In genomic region chr2:179869871-179870270, GRCm38 (mm10) we compare ENCODE assay signal across 12 mouse cellular contexts.
DNase-seq lines count a peak whose midpoint lies in the region; ATAC-seq lines count a peak whose summit lies in the region.
"Had no signal": no experiment of that assay in that cellular context is flagged by ENCODE, and none has a peak within 500 bp of the region (broad histone marks: within the 10 kb centered on the region; RNA-seq: fewer than 3 reads in every experiment).

No protein-coding gene starts in this region.

- no peak overlapping the region for H3K27ac ChIP-seq in kidney, embryonic 16.5 days (ENCODE audit: low read length)
- H3K27ac ChIP-seq: embryonic facial prominence, embryonic 13.5 days; limb, embryonic 12.5 days had no signal

- no peak overlapping the region for H3K4me2 ChIP-seq in kidney, embryonic 16.5 days (replicated peaks; ENCODE audit: low read depth, low read length)
- H3K4me2 ChIP-seq: embryonic facial prominence, embryonic 13.5 days; limb, embryonic 12.5 days had no signal

- H3K4me1 ChIP-seq in kidney, embryonic 16.5 days (ENCODE audit: insufficient read depth, low read length): no peaks in the 10 kb centered on the region

- H3K9me3 ChIP-seq in kidney, embryonic 16.5 days (ENCODE audit: low read length): no peaks in the 10 kb centered on the region
- H3K9me3 ChIP-seq: embryonic facial prominence, embryonic 13.5 days; limb, embryonic 12.5 days had no signal

- no peaks in the 10 kb centered on the region for H3K27me3 ChIP-seq in kidney, embryonic 16.5 days (ENCODE audit: insufficient read depth, low read length)

- no peak overlapping the region for H3K4me3 ChIP-seq in kidney, embryonic 16.5 days (ENCODE audit: low read length)
- H3K4me3 ChIP-seq: embryonic facial prominence, embryonic 13.5 days; limb, embryonic 12.5 days had no signal

- no peak for ATAC-seq in cerebellum, adult (ENCODE audit: insufficient number of reproducible peaks, low FRiP score, low TSS enrichment)
- no peak for ATAC-seq in kidney, embryonic 16.5 days (ENCODE audit: low FRiP score, low TSS enrichment)
- no peak for ATAC-seq in megakaryocyte progenitor cell, adult 5-6 weeks (replicated peaks; ENCODE audit: poor library complexity)
- ATAC-seq: intestine, postnatal 0 days; lung, postnatal 0 days had no signal

- no peaks in the 10 kb centered on the region for H3K36me3 ChIP-seq in kidney, embryonic 16.5 days (ENCODE audit: insufficient read depth, low read length)
- H3K36me3 ChIP-seq: embryonic facial prominence, embryonic 13.5 days; limb, embryonic 12.5 days had no signal

- 21% methylated on average over 2 of the region's 2 CpGs for WGBS in kidney, embryonic 16.5 days

- DNase-seq in cerebellum, adult 18-20 months: peak; percentile 10 to 30
- DNase-seq in left cerebral cortex, adult 9 months (ENCODE audit: low spot score in 2 of 2): peak; percentile 30 to 42
- no peak for DNase-seq in left cerebral cortex, adult 8-10 months (ENCODE audit: low spot score in 2 of 2)
- DNase-seq in left cerebral cortex, postnatal 25 days (ENCODE audit: low spot score in 2 of 2): peak; percentile 41 to 63
- peak; percentile 64 to 65 for DNase-seq in right cerebral cortex, postnatal 10 days (ENCODE audit: low spot score in 2 of 2)

- H3K9ac ChIP-seq in kidney, embryonic 16.5 days (replicated peaks; ENCODE audit: low read length): no peak overlapping the region
- H3K9ac ChIP-seq: embryonic facial prominence, embryonic 13.5 days; limb, embryonic 12.5 days had no signal

- intact Hi-C loops in left cerebral cortex, postnatal 25 days (cut with DNase I): loop anchor here (5.0 to 10.0 kb wide), 4 partner anchors 188 to 1445 kb away; partner anchors contain the start of gene Cdh4

Comparison
In these comparisons a context has a peak if more than half of its experiments do, and no peak if none do; other contexts are left out.
1. DNase-seq: peak in cerebellum, adult 18-20 months (2 of 2), left cerebral cortex, adult 9 months (2 of 2), left cerebral cortex, postnatal 25 days (2 of 2) and right cerebral cortex, postnatal 10 days (2 of 2); none in left cerebral cortex, adult 8-10 months (0 of 2).